Mouse (Mus musculus) cerebellum, adult 18-20 months (tissue): ENCODE measurements at regions not wholly inside any gene's neighbourhood (a gene's known extent, or its start where the extent isn't known, plus 50 kb on each side); places are given as distances from the start of the nearest gene placed in this dataset.
A peak's percentile ranks its signal among the peaks of the same experiment; 100 is the strongest.

ENCODE experiments used
- DNase-seq, 2 experiments: peaks; one replicate each; pipeline ENCODE4 v3.0.0; 2021

DNA sequence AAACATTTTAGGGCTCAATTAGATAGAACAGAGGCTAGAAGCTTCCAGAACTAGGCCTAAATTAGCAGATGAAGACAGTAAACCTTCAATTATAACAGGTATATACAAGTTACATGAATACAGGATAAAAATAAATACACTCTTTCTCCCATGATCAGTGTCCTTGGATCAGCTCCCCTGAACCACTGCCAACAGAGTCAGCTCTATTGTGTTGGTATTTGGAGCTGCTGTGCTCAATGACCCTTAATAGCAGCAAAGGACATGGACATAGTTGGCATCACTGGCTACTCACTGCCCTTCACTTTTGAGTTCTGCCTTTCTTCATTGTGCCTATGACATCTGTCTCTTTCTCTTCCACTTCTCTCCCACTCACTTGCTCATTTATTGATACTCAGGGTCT is 639.1 kb upstream of the 4921530L21Rik start:
- no peak for DNase-seq

DNA sequence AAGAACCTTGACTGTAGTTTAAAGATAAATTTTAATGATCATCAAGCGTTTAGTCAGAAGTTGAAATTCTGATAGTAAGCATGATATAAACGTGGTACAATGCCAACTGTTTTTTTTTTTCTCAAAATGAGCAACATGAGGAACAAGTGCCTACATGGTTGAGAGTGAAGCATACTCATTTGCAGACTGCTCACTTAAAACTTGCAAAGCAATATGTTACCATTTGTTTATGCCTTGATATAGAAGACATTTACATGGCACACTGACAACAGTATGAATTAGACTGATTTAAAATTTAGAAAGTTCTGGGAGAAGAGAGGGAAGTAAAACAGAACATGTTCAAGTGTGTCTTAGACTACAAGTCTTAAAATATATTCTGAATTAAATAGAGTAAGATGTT is 632.2 kb upstream of the 4921530L21Rik start:
- no peak for DNase-seq

DNA sequence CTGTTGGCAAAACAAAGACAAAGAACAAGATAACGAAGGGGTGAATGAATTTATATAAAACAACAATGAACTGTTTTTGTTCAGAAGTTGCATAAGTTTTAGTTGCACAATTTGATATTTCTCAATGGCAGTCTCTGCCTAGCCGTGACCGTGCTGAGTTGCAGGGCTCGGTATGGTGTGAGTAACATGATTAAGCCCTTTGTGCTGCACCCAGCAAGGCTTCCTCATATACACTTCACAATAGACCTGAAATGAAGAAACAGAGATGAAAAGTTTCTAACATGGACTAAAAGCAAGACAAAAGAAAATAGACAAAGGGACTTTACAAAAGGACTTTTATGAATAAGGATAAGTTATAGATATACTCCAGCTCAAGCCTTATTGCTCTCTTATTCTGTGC is 624.9 kb upstream of the 4921530L21Rik start:
- no peak for DNase-seq

DNA sequence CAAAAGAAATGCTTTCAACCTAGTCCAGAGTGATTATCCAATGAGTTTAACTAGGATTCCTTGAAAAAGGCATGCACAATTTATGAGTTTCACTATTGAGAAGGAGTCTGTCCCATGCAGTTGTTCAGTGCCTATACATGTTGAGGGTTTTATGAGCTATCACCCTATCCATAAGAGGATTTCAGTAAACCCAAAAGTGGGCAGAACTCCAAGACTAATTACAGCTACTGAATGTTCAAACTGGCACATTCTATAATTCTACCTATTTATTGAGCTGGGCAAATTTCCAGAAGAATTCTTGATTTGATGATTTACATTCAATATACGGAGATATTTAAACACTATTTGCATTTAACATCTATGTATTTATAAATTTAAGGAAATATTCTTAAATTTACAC is 599.6 kb upstream of the 4921530L21Rik start:
- no peak for DNase-seq

DNA sequence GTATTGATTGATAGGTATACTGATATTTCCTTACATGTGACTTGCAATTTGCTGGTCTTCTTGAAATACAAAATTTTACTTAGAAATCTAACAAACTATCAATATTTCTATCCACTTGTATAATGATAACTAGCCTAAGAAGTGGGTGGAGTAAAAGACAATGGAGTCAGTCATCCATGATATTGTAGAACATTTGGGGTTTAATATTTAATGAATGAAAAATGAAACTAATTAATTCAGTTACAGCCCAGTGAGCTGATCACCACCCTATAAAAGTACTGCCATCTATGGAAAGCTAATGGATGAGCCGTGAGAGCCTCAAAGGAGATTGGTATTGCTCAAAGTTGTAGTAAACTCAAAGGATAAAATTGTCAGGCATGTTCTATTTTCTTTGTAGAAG is 599.0 kb upstream of the 4921530L21Rik start:
- DNase-seq, result no peak

DNA sequence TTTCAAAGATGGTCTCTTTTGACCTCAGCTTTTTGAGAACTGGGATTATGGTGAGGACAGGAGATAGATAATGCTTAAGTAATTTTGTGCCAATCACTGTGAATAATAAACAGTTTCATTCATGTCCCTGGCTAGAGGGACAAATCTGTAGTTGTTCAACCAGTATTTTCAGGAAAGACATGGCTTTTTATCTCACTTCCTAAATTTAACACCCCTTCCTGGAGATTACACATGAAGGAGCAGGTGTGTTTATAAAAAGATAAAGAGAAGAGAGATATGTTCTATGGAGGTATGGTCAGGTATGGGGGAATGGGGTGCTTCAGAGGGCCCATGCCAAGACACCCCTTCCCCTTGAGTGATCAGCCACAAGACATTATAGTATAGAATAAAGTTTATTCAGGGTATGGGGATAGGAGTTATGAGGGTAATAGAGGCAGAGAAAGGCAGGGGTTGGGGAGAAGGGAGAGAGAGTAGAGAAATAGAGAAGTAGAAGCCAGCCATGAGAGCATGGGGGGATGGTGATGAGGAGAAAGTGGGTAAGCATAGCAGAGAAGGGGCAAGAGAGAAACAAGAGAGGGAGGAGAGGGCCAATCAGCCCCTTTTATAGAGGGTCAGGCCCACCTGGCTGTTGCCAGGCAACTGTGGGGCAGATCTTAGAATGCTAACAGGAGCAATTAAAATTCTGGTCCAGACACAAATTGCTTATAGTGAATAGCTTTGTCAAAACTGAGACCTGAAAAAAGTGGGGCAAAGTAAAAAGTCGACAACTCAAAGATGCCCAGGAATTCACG is 566.7 kb upstream of the 4921530L21Rik start:
- no peak for DNase-seq

DNA sequence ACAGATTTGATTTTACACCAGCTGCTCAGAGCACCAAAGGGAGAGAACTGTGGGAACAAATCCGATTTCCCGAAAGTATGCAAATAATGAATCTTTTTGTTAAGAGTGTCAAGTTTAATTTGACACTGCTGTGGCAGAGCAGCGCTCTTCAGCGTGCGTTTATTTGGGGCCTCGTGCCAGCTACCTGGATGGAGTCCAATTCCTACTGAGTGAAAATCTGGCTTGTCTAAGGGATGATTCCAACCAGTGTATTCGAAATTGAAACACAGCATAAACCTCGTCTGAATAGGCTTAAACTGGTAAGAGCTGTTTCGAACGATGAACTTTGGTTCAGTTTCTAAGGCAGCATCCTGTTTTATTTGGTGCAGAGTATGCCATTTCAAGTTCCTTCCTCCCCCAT is 524.1 kb upstream of the 4921530L21Rik start:
- DNase-seq, result peak; percentile 52 to 71
